Mouse (Mus musculus) thymus, adult 2 months (tissue): Measurements from ENCODE around the gene Baz1b.

Experiments
- CTCF ChIP-seq: fragments of 200-500 bp; IDR thresholded peaks from 2 replicates; pipeline ENCODE4 v1.5.1; 2012; ENCODE audit warnings: mild to moderate bottlenecking, control low read depth, low read length, moderate library complexity, borderline replicate concordance; ENCODE audit not compliant: control insufficient read depth, poor library complexity, insufficient read depth; ENCODE audit errors: extremely low read depth
- POLR2A ChIP-seq: fragments of 200-500 bp; IDR thresholded peaks from 2 replicates; pipeline ENCODE4 v1.6.1; 2012; ENCODE audit warnings: mild to moderate bottlenecking, low read length, control low read depth, moderate library complexity; ENCODE audit not compliant: control insufficient read depth, poor library complexity, insufficient read depth; ENCODE audit errors: extremely low read depth

DNA sequence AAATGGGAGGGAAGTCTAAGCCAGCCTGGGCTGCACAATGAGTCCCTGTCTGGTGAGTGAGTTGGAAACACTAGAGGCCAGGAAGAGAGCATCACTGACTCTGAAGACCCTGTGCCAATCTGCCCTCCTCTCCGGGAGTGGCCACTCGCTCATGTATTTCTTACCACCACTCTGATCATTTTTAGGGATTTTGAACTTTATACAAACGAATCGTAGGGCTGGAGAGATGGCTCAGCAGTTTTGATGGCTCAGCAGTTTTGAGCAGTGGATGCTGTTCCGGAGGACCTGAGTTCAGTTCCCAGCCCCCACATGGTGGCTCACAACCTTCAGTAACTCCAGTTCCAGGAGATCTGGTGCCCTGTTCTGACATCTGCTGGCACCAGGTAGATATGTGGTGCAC, 14.1 kb upstream of the Baz1b start:
- no peak for TF ChIP-seq POLR2A
- no peak for TF ChIP-seq CTCF
